Mouse (Mus musculus) embryonic facial prominence, embryonic 15.5 days (tissue): ENCODE results near the gene Spdl1. TPM values are rescaled to one million over a fixed set of nuclear protein-coding genes. Genes with fewer than 3 reads are reported as not detected.

Experiments
- polyA plus RNA-seq: library from polyadenylated mRNA; unstranded; fragments of >200 nt; fragmentation: Nextera tagmentation; extraction: Ambion mirVana; gene quantifications from 2 replicates; pipeline ENCODE4 v1.2.1, GENCODE M21; 2015

Gene Spdl1
- polyA plus RNA-seq, 1 experiment from 2014 or later = 14.4 TPM

Other genes starting within 250 kb of the Spdl1 start
- 2.1 and 2.5 TPM in 2 replicates for gene Dock2, start 49.7 kb downstream of the Spdl1 start, polyA plus RNA-seq